Mouse (Mus musculus) kidney, adult 2 months (tissue): ENCODE data around the gene Kcnj9.

Experiments used
- CTCF ChIP-seq: fragments of 200-500 bp; conservative IDR thresholded peaks from 2 replicates; pipeline ENCODE4 v1.5.1; 2011; ENCODE audit warnings: low read depth, mild to moderate bottlenecking, control low read depth, low read length, moderate library complexity, mixed read lengths; ENCODE audit not compliant: insufficient read depth, insufficient read length
- POLR2A ChIP-seq: fragments of 200-500 bp; IDR thresholded peaks from one replicate; pipeline ENCODE4 v1.6.1; 2011; ENCODE audit warnings: low read depth, low read length, control low read depth

DNA sequence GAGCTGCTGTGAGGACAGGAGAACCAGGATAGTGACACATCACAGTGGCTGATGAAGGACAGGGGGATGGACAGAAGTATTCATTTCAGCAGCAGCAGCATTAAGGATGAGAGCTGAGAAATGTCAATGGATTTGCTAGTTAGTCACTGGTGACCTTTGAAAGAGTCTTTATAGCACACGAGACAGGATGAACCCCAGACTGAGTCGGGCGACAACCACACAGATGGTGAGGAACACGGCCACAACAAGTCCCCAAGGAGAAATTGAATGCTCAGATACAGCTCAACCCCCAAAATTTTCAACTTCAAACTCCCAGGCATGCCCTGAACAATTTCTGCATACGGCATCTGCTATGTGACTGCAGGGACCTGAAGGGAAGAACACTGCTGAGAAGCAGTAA lies 42.4 kb downstream of the Kcnj9 start:
- TF ChIP-seq POLR2A (no peak), CTCF (no peak)
